8 mouse cellular contexts compared by ENCODE assay signal in the genomic region with DNA sequence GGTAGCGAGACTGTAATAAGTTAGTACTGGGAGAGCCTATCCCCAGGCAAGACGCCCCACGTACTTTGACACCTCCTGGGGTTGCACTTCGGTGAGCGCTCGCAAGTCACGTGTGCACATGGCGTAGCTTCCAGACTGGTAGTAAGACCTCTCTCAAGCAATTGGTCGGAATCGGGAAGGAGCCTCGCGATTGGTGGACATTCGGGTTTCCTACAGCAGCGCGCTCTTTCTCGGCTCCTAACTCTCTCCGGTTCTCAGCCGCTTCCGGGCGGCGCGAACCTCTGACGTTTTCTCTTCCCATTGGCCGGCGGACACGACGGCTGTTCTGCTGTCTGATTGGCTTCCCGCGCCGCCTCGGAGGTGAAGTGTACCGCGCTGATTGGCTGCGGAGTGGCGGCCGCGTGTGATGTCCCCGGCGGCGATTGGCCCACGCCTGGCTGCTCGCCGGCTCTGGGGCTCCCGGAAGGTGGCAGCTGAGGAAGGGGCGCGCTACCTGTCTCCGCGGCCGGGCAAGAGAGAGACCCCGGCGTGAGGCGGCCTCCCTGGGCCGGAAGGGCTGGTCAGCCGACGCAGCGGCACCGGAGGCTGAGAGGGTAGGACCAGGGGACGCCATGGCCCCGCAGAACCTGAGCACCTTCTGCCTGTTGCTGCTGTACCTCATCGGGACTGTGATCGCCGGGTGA. TPM values are rescaled to one million over a fixed set of nuclear protein-coding genes. Genes with fewer than 3 reads are reported as not detected.
DNase-seq lines count a peak whose midpoint lies in the region; ATAC-seq and TF ChIP-seq lines count a peak whose summit lies in the region.

Tbccd1 (minus strand) TSS at position 239 of the 683 bp plus-strand sequence.
Dnajb11 (plus strand) TSS at position 415 of the 683 bp plus-strand sequence.

- H3K4me1 ChIP-seq in bone marrow, adult 2 months (ENCODE audit: control insufficient read depth, insufficient read depth, low read length): peaks cover 3% of the 10 kb centered on the region
- H3K4me1 ChIP-seq in embryonic facial prominence, embryonic 15.5 days: peaks cover 14% of the 10 kb centered on the region
- peaks cover 9% of the 10 kb centered on the region for H3K4me1 ChIP-seq in limb, embryonic 14.5 days (ENCODE audit: control insufficient read depth, insufficient read depth, low read length)
- peaks cover 11% of the 10 kb centered on the region; the same call in 1 of the 2 replicates for H3K4me1 ChIP-seq in midbrain, postnatal 0 days (ENCODE audit: insufficient read depth, low read length)

- H3K27ac ChIP-seq in bone marrow, adult 2 months (ENCODE audit: control insufficient read depth, insufficient read depth, low read depth, low read length, poor library complexity): peak within 1 kb of the TSS; percentile 75
- peak within 1 kb of the TSS; percentile 79 for H3K27ac ChIP-seq in embryonic facial prominence, embryonic 15.5 days (replicated peaks)
- peak within 1 kb of the TSS; percentile 61; the same call in 1 of the 2 replicates for H3K27ac ChIP-seq in limb, embryonic 14.5 days (replicated peaks; ENCODE audit: low read depth, low read length)
- H3K27ac ChIP-seq in midbrain, postnatal 0 days (ENCODE audit: low read depth, low read length): peak within 1 kb of the TSS; percentile 73

- DNase-seq in 416B (ENCODE audit: low read depth): peak; percentile 99
- DNase-seq in heart, adult 8-10 months (ENCODE audit: low spot score): peak; percentile 100
- DNase-seq in kidney, adult 9 months: peak; percentile 99
- peak; percentile 100 for DNase-seq in limb, embryonic 14.5 days (ENCODE audit: low spot score)
- DNase-seq in midbrain, postnatal 0 days (ENCODE audit: low spot score): peak; percentile 99
- DNase-seq in spleen, postnatal 14 days (ENCODE audit: low spot score in 2 of 2): peak; percentile 94 to 96

- ATAC-seq in embryonic facial prominence, embryonic 15.5 days (ENCODE audit: insufficient number of reproducible peaks, low FRiP score, low TSS enrichment, low read depth): peak; percentile 99
- peak; percentile 100 for ATAC-seq in limb, embryonic 14.5 days (ENCODE audit: low FRiP score, low read depth)
- peak; percentile 99 for ATAC-seq in midbrain, postnatal 0 days (ENCODE audit: low FRiP score)

- under 1% methylated on average over 62 of the region's 62 CpGs for WGBS in bone marrow, adult 2 months
- under 1% methylated on average over 62 of the region's 62 CpGs for WGBS in embryonic facial prominence, embryonic 15.5 days
- under 1% methylated on average over 62 of the region's 62 CpGs for WGBS in limb, embryonic 14.5 days
- WGBS in midbrain, postnatal 0 days: under 1% methylated on average over 61 of the region's 62 CpGs

- no peaks in the 10 kb centered on the region for H3K27me3 ChIP-seq in embryonic facial prominence, embryonic 15.5 days
- H3K27me3 ChIP-seq in limb, embryonic 14.5 days (ENCODE audit: control insufficient read depth, insufficient read depth, low read length): no peaks in the 10 kb centered on the region
- no peaks in the 10 kb centered on the region for H3K27me3 ChIP-seq in midbrain, postnatal 0 days (ENCODE audit: insufficient read depth, low read length)

- H3K36me3 ChIP-seq in embryonic facial prominence, embryonic 15.5 days: 0 out of 2 replicates have a peak, but pooled peaks cover 3% of the 10 kb centered on the region
- peaks cover 11% of the 10 kb centered on the region for H3K36me3 ChIP-seq in limb, embryonic 14.5 days (ENCODE audit: control insufficient read depth, insufficient read depth, low read length)
- no peaks in the 10 kb centered on the region for H3K36me3 ChIP-seq in midbrain, postnatal 0 days (ENCODE audit: insufficient read depth, low read length)

- peak within 1 kb of the TSS; percentile 92 for H3K4me3 ChIP-seq in bone marrow, adult 2 months (replicated peaks; ENCODE audit: control insufficient read depth, low read depth, low read length)
- peak within 1 kb of the TSS; percentile 99 for H3K4me3 ChIP-seq in embryonic facial prominence, embryonic 15.5 days (replicated peaks)
- peak within 1 kb of the TSS; percentile 71 for H3K4me3 ChIP-seq in limb, embryonic 14.5 days (replicated peaks; ENCODE audit: low read length)
- H3K4me3 ChIP-seq in midbrain, postnatal 0 days (ENCODE audit: low read depth, low read length): peak within 1 kb of the TSS; percentile 98

- H3K4me2 ChIP-seq in embryonic facial prominence, embryonic 15.5 days (replicated peaks): peak within 1 kb of the TSS; percentile 88
- peak within 1 kb of the TSS; percentile 82 for H3K4me2 ChIP-seq in limb, embryonic 14.5 days (replicated peaks; ENCODE audit: low read depth, low read length, severe bottlenecking)
- peak within 1 kb of the TSS; percentile 87 for H3K4me2 ChIP-seq in midbrain, postnatal 0 days (ENCODE audit: low read depth, low read length, poor library complexity, severe bottlenecking)

- H3K9me3 ChIP-seq in embryonic facial prominence, embryonic 15.5 days (replicated peaks): no peaks in the 10 kb centered on the region
- no peaks in the 10 kb centered on the region for H3K9me3 ChIP-seq in limb, embryonic 14.5 days (ENCODE audit: control insufficient read depth, low read length)
- H3K9me3 ChIP-seq in midbrain, postnatal 0 days (ENCODE audit: low read length): no peaks in the 10 kb centered on the region

- peak within 1 kb of the TSS; percentile 93 for H3K9ac ChIP-seq in embryonic facial prominence, embryonic 15.5 days
- peak within 1 kb of the TSS; percentile 79 for H3K9ac ChIP-seq in limb, embryonic 14.5 days (ENCODE audit: low read depth, low read length, severe bottlenecking)
- peak within 1 kb of the TSS; percentile 95 for H3K9ac ChIP-seq in midbrain, postnatal 0 days (replicated peaks; ENCODE audit: low read length, poor library complexity, severe bottlenecking)

- TF ChIP-seq POLR2A in bone marrow, adult 2 months (IDR thresholded peaks at IDR 0.05; ENCODE audit: borderline replicate concordance, control insufficient read depth, low read depth, low read length): peak; percentile 63; the same call in 1 of the 2 replicates
- TF ChIP-seq POLR2A in limb, embryonic 14.5 days (IDR thresholded peaks at IDR 0.05; ENCODE audit: borderline replicate concordance, extremely low read depth, insufficient read depth, insufficient read length): peak; percentile 59; the same call in 1 of the 2 replicates

- no peak for TF ChIP-seq CTCF in bone marrow, adult 2 months (IDR thresholded peaks at IDR 0.05; ENCODE audit: control insufficient read depth, insufficient read depth, low read length)
- no peak for TF ChIP-seq CTCF in midbrain, postnatal 0 days (IDR thresholded peaks at IDR 0.05)

RNA-seq across cellular contexts. Expression of gene Tbccd1, which starts in this region (rescaled TPM):
- 12.3 and 15.6 TPM in 2 replicates for polyA plus RNA-seq in bone marrow, adult 2 months (2011; ENCODE audit: insufficient read depth, insufficient read length, low replicate concordance, missing spikeins)
- polyA plus RNA-seq in embryonic facial prominence, embryonic 15.5 days (2015; fragmentation: Nextera tagmentation; extraction: Ambion mirVana): 23.8 and 28.1 TPM in 2 replicates
- total RNA-seq in heart, adult 8-10 months (2022): 10 to 100 TPM; 10.8 to 13.5 (median 12.1) TPM
- polyA plus RNA-seq in limb, embryonic 14.5 days (2012; rRNA removed): 23.0 and 25.7 TPM in 2 replicates
- polyA plus RNA-seq in limb, embryonic 14.5 days (2014; fragmentation: Nextera tagmentation; extraction: Ambion mirVana): 26.0 and 27.6 TPM in 2 replicates
- 16.2 and 19.1 TPM in 2 replicates for total RNA-seq in midbrain, postnatal 0 days (2014; rRNA removed)
- polyA plus RNA-seq in midbrain, postnatal 0 days (2015; fragmentation: Nextera tagmentation; extraction: Ambion mirVana): 14.5 and 15.9 TPM in 2 replicates

RNA-seq across cellular contexts. Expression of gene Dnajb11, which starts in this region (rescaled TPM):
- polyA plus RNA-seq in bone marrow, adult 2 months (2011; ENCODE audit: insufficient read depth, insufficient read length, low replicate concordance, missing spikeins): 55.1 and 92.5 TPM in 2 replicates
- polyA plus RNA-seq in embryonic facial prominence, embryonic 15.5 days (2015; fragmentation: Nextera tagmentation; extraction: Ambion mirVana): 105 TPM in 2 replicates
- total RNA-seq in heart, adult 8-10 months (2022): 10 to 100 TPM; 43.8 to 68.4 (median 55.3) TPM
- 42.2 and 58.9 TPM in 2 replicates for polyA plus RNA-seq in limb, embryonic 14.5 days (2012; rRNA removed)
- 99.4 and 100 TPM in 2 replicates for polyA plus RNA-seq in limb, embryonic 14.5 days (2014; fragmentation: Nextera tagmentation; extraction: Ambion mirVana)
- 58.7 and 63.0 TPM in 2 replicates for total RNA-seq in midbrain, postnatal 0 days (2014; rRNA removed)
- 88.4 and 89.9 TPM in 2 replicates for polyA plus RNA-seq in midbrain, postnatal 0 days (2015; fragmentation: Nextera tagmentation; extraction: Ambion mirVana)

Comparison
In these comparisons a context has a peak if more than half of its experiments do, and no peak if none do; other contexts are left out.
1. Peak in every context shown above with its lines: DNase-seq, ATAC-seq, H3K4me3 ChIP-seq and H3K27ac ChIP-seq.